Mouse (Mus musculus) spleen, embryonic (tissue): Measurements from ENCODE around the gene 6430548M08Rik.

Experiments
- CTCF ChIA-PET: fragments of 350-600 bp; sonication (Branson Sonifier 250); formaldehyde crosslinking; loops from one replicate; lab custom pipeline; 2022; lab: Charles Lee

6430548M08Rik gene

DNA sequence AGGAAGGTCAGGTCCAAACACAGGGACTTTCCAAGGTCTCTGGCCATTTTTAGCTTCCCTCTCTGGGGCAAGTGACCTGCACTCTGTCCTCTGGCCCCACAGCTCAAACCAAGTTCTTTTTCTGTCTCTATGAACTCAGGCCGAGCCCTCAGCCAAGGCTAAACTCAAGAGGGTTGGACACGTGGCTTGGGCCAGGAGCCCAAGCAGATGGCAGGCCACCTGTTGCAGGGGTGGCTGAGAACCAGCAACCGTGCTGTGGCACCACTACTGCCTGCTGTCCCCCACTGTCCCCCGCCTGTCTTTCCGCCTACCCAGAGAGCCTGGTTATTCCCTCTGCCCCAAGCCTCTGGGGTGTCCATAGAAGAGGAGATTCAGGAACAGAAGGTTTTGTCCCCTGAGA lies 100.0 kb downstream of the 6430548M08Rik start:
- CTCF ChIA-PET, result interaction anchor here (0.6 kb wide), 1 partner anchor 36 kb away, joined by 3 read pairs; no protein-coding TSS in a partner anchor
